Mouse (Mus musculus) mesoderm, embryonic 11.5 days (tissue): ENCODE measurements around the gene Hemgn.
A peak's percentile ranks its signal among the peaks of the same experiment; 100 is the strongest.

ENCODE experiments used
- DNase-seq: peaks from one replicate; pipeline ENCODE4 v3.0.0-alpha.2; 2012; ENCODE audit warnings: low read depth, low spot score

The Hemgn gene

GRCm38 (mm10) chr4:46413406-46413805, at the start of gene Hemgn:
Hemgn (minus strand) TSS chr4:46413506.
- no peak for DNase-seq

GRCm38 (mm10) chr4:46458411-46458810, 45.1 kb upstream of the Hemgn start:
- DNase-seq = no peak

DNA sequence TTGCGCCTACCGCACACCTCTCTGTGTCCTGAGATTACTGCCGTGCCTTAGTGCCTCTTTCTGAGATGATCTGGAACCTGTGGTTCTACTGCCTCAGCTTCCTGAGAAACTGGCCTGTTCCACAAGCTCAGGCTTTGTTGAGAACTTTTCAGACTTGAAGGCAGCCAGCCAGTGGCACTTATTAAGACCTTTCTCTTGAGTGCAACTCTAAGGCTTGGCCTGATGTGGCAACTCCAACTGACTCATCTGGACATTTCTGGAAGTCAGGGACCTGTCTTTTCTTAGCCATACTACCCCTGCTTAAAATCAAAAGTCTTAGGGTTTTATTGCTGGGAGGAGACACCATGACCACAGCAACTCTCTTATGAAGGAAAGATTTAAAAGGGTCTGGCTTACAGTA, 43.9 kb upstream of the Hemgn start:
- DNase-seq = no peak

- no peak for DNase-seq
These were observed 43.5 kb upstream of the Hemgn start for GRCm38 (mm10) chr4:46456762-46457161.

GRCm38 (mm10) chr4:46454097-46454864, 41.0 kb upstream of the Hemgn start:
- no peak for DNase-seq

DNA sequence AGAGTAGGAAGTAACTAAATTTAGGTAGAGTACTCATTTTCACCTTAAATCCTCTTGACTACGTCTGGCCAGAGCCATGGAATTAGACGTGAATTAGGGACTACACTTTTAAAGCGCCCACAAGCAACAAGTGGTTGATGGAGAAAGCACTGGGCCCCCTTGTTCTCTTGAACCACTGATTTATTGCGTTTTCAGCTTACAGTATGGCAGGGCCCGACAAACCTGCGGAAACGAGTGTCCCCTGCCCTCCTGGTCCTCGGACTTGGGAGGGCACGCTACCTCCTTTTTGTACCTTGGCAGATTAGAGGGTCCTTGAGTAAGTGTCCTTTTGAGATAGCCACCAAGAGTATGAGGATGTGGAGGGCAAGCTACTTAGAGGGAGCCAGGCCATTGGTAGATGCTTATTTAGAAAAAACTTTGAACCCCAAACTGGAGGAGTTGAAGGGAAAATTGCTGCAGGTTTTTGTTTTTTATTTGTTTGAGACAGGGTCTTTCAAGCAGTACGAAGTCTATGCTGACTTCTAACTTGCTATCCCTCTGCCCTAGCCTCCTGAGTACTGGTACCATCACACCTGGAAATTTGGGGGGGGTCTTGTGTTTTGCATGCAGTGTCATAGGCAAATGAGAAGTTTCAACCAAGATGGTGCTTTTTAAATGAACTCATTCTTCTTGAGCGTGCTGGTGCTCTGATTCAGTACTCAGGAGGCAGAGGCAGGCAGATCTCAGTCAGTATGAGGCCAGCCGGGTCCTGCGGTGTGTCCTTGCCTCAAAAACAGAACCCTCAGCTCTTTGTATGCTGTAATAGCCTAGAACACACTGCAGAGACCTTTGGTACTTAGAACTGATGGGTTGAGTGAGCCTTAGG, 39.8 kb upstream of the Hemgn start:
- DNase-seq = no peak

DNA sequence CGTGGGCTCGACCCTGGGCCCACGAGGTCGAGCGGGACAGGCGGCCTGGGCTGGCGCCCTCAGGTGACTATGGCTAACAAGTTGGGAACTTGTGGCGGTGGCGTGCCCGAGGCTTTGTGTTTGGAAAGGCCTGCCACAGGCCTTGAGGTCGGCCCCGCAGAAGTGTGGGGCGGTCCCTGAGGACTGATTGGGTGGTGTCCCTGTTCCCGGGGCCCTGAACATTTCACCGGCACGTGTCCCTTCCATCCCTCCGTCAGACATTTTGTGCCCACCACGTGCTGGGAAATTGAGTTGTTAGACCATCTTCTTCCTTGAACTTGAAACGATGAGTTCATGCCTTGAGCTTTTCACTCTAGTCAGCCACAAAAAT, 39.2 kb upstream of the Hemgn start:
- DNase-seq = peak; percentile 80

- peak; percentile 72 for DNase-seq
These were observed 38.6 kb upstream of the Hemgn start for GRCm38 (mm10) chr4:46451758-46452480.

- peak; percentile 43 for DNase-seq
These were observed 38.0 kb upstream of the Hemgn start for GRCm38 (mm10) chr4:46451240-46451757.

GRCm38 (mm10) chr4:46450519-46451131, 37.3 kb upstream of the Hemgn start, which contains the start of gene Anp32b:
Anp32b (plus strand) TSS chr4:46450902.
- peak; percentile 95 for DNase-seq

- no peak for DNase-seq
These were observed 36.8 kb upstream of the Hemgn start for GRCm38 (mm10) chr4:46450020-46450518.

DNA sequence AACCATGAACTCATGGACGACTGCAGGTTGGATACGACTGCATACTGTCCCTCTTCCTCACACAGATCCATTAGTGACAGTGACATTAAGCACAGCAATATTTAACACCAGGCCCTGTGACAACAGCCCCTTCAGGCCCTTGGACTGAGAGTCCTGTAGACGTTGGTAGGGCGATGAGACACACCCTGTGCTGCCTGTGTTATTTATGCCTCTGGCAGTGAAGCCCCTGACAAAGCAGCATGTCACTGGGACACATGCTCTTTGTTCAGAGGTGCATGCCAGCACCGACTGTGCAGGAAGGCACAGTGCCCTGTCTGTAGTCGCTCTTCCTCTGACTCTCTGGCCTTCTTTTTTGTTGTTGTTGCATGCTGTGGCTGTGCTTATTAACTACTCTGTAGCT, 35.6 kb upstream of the Hemgn start:
- peak; percentile 50 for DNase-seq

GRCm38 (mm10) chr4:46447461-46447860, 34.2 kb upstream of the Hemgn start:
- DNase-seq = no peak

DNA sequence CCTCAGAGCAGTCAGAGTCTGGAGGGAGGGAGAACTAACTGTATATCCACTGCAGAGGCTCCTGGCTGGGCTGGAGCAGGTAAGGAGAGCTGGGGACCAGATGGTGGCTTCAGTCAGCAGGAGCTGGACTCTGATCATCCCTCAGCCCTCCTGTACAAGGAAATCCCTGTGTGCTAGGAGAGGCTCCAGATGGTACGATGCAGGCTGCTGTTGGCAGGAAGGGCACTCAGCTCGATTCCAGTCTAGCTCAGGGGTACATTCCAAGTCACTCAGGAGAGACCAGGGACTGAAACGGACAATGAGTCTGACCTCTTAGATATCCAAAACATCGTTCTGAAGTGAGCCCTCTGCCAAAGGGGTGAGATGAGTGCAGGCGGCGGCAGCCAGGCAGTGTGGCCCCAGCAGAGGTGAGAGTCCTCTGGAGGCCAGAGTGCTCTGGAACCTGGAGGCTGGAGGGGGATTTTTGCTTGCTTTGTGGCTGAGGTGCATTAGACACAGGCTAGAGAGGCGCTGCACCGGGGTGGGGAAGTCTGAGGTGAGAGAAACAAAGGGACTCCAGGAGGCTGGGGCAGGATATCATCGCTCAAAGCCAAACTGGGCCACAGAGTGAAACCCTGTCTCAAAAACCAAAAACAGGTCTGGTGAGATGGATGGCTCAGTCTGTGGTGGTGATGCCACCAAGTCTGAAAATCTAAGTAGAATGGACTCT, 32.1 kb upstream of the Hemgn start:
- no peak for DNase-seq

- DNase-seq = no peak
These were observed 29.2 kb upstream of the Hemgn start for GRCm38 (mm10) chr4:46442501-46442900.

- DNase-seq = no peak
These were observed 19.2 kb upstream of the Hemgn start for GRCm38 (mm10) chr4:46432339-46433036.

DNA sequence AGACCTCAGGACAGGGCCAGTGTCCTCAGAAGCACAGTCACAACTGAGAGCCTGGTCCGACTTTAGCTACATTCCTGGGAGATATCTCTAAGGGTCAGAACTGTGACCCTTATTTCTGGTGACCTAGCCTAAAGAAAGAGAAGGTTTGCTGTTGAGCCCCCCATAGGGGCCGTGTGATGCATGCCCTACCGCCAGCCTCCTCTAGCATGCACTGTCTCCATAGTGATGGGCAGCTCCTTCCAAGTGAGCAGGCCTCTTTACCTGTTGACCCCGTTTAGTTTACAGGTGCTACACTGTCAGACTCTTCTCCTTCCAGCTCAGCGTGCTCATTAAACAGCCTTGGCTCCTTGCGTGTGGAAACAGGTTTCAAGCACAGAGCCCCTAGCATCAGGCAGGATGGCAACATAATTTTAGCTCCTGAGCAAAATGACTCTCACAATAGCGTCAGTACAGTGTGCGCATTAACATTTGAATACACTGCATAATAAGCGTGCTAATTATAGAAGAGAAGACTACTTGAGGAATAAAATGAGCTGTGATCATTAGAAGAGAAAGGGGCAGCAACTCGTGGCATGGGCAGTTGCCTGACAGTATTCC, 15.7 kb upstream of the Hemgn start:
- no peak for DNase-seq

DNA sequence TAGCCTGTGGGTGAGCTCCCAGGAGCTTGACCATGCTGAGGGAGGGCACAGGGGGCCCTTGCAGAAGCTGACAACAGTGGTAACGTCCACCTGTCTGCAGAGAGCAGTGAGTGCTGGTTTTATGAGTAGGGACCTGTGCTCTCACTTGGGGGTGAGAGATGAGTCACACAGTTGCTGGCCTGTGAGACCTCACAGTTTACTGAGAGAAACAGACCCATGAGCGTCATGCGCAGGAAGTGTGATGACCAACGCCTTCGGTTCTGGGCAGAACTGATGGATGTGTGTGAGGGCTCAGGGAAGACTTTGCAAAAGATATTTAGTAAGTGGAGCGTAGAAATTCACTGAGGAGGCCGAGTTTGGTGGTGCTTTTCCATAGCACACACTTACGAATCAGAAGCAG, 9.3 kb upstream of the Hemgn start:
- DNase-seq = no peak

DNA sequence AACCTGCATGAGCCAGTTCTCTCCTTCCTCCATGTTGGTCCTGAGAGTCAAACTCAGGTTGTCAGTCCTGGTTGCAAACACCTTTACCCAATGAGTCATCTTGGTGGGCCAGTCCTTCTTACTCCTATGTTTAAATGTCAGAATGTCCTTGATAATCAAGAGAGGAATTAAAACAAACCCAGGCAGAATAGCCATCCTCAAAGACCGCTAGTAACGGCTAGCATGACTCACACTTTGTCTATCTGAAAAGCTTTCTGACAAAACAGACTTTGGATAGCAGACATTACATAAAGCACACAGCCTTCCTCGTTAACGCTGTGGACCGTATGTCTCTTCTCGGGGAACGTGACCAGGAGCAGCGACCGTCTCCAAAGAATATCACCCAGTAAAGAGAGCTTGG, 5.5 kb upstream of the Hemgn start:
- no peak for DNase-seq

- no peak for DNase-seq
These were observed 4.2 kb upstream of the Hemgn start for GRCm38 (mm10) chr4:46417491-46417890.
